Mouse (Mus musculus): ENCODE measurements around the gene Cyp2d22. TPM values are rescaled to one million over a fixed set of nuclear protein-coding genes. Genes with fewer than 3 reads are reported as not detected.

The Cyp2d22 gene
- polyA plus RNA-seq, 1 experiment = 0.06 TPM

- H3K79me3 ChIP-seq (ENCODE audit: low read depth) = no peaks in the 10 kb centered on the region
- peaks cover 4% of the 10 kb centered on the region for H3K27me3 ChIP-seq (ENCODE audit: control insufficient read depth, insufficient read depth, insufficient read length)
- no peaks in the 10 kb centered on the region for H3K36me3 ChIP-seq (ENCODE audit: control insufficient read depth, insufficient read depth)
- H3K79me2 ChIP-seq (ENCODE audit: control insufficient read depth, insufficient read depth) = no peaks in the 10 kb centered on the region
- H3K4me3 ChIP-seq (ENCODE audit: insufficient read depth, poor library complexity, severe bottlenecking) = no peak overlapping the region
- TF ChIP-seq MAX (IDR thresholded peaks at IDR 0.05) (no peak), FOSL1 (IDR thresholded peaks at IDR 0.05; ENCODE audit: insufficient read depth, low read length, poor library complexity, severe bottlenecking) (no peak), CTCF (IDR thresholded peaks at IDR 0.05; ENCODE audit: control insufficient read depth, insufficient read depth, insufficient read length) (no peak), MYOG (IDR thresholded peaks at IDR 0.05; ENCODE audit: control insufficient read depth, extremely low read depth, insufficient read length) (no peak), USF1 (IDR thresholded peaks at IDR 0.05; ENCODE audit: low read depth) (no peak), MYOD1 (IDR thresholded peaks at IDR 0.05; ENCODE audit: control insufficient read depth, insufficient read length, low read depth) (no peak), CEBPB (IDR thresholded peaks at IDR 0.05; ENCODE audit: low read depth) (no peak)
- H3ac ChIP-seq (ENCODE audit: control insufficient read depth, insufficient read length, low read depth) = no peak overlapping the region
Observed at GRCm38 (mm10) chr15:82407536-82407935, 27.5 kb upstream of the Cyp2d22 start.

GRCm38 (mm10) chr15:82406981-82407380 is 26.9 kb upstream of the Cyp2d22 start, which contains the start of gene Cyp2d10:
TSS of gene Cyp2d10 (minus strand) at chr15:82407195.
- no peak within 1 kb of the TSS for H3K4me3 ChIP-seq (ENCODE audit: insufficient read depth, poor library complexity, severe bottlenecking)
- no peaks in the 10 kb centered on the region for H3K79me2 ChIP-seq (ENCODE audit: control insufficient read depth, insufficient read depth)
- H3K27me3 ChIP-seq (ENCODE audit: control insufficient read depth, insufficient read depth, insufficient read length) = peaks cover 4% of the 10 kb centered on the region
- no peaks in the 10 kb centered on the region for H3K79me3 ChIP-seq (ENCODE audit: low read depth)
- no peak for TF ChIP-seq MYOG (IDR thresholded peaks at IDR 0.05; ENCODE audit: control insufficient read depth, extremely low read depth, insufficient read length)
- TF ChIP-seq FOSL1 (IDR thresholded peaks at IDR 0.05; ENCODE audit: insufficient read depth, low read length, poor library complexity, severe bottlenecking) = no peak
- no peak within 1 kb of the TSS for H3ac ChIP-seq (ENCODE audit: control insufficient read depth, insufficient read length, low read depth)
- H3K36me3 ChIP-seq (ENCODE audit: control insufficient read depth, insufficient read depth) = no peaks in the 10 kb centered on the region

DNA sequence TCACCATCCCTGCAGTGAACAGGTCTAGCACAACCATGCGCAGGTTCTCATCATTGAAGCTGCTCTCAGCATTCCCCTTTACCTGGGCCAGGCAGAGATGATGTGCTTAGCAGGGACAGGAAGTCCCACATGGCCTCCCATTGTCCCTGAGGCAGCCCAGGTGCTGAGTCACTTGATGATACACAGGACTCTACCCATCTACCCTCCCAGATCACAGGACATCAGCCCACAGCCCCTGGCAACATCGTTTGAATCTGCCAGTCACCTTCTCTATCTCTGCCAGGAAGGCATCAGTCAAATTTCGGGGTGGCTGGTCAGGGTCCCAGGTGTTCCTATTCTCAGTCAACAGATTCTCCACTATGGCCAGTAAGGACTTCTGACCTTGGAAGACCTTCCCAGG is 24.1 kb upstream of the Cyp2d22 start:
- TF ChIP-seq CEBPB (IDR thresholded peaks at IDR 0.05; ENCODE audit: low read depth) (no peak), MYOG (IDR thresholded peaks at IDR 0.05; ENCODE audit: control insufficient read depth, extremely low read depth, insufficient read length) (no peak), CTCF (IDR thresholded peaks at IDR 0.05; ENCODE audit: control insufficient read depth, insufficient read depth, insufficient read length) (no peak)
- H3K79me2 ChIP-seq (ENCODE audit: control insufficient read depth, insufficient read depth) = no peaks in the 10 kb centered on the region
- H3ac ChIP-seq (ENCODE audit: control insufficient read depth, insufficient read length, low read depth) = no peak overlapping the region
- no peaks in the 10 kb centered on the region for H3K36me3 ChIP-seq (ENCODE audit: control insufficient read depth, insufficient read depth)
- H3K27me3 ChIP-seq (ENCODE audit: control insufficient read depth, insufficient read depth, insufficient read length) = peaks cover 4% of the 10 kb centered on the region
- no peak overlapping the region for H3K4me3 ChIP-seq (ENCODE audit: insufficient read depth, poor library complexity, severe bottlenecking)
- no peaks in the 10 kb centered on the region for H3K79me3 ChIP-seq (ENCODE audit: low read depth)

- H3K36me3 ChIP-seq (ENCODE audit: control insufficient read depth, insufficient read depth) = no peaks in the 10 kb centered on the region
- no peaks in the 10 kb centered on the region for H3K79me2 ChIP-seq (ENCODE audit: control insufficient read depth, insufficient read depth)
- H3K27me3 ChIP-seq (ENCODE audit: control insufficient read depth, insufficient read depth, insufficient read length) = peaks cover 4% of the 10 kb centered on the region
- H3K79me3 ChIP-seq (ENCODE audit: low read depth) = no peaks in the 10 kb centered on the region
- H3ac ChIP-seq (ENCODE audit: control insufficient read depth, insufficient read length, low read depth) = no peak overlapping the region
- H3K4me3 ChIP-seq (ENCODE audit: insufficient read depth, poor library complexity, severe bottlenecking) = no peak overlapping the region
- TF ChIP-seq MYOD1 (IDR thresholded peaks at IDR 0.05; ENCODE audit: control insufficient read depth, insufficient read length, low read depth) (no peak), USF1 (IDR thresholded peaks at IDR 0.05; ENCODE audit: low read depth) (no peak), MYOG (IDR thresholded peaks at IDR 0.05; ENCODE audit: control insufficient read depth, extremely low read depth, insufficient read length) (no peak), FOSL1 (IDR thresholded peaks at IDR 0.05; ENCODE audit: insufficient read depth, low read length, poor library complexity, severe bottlenecking) (no peak), MAX (IDR thresholded peaks at IDR 0.05) (no peak), CTCF (IDR thresholded peaks at IDR 0.05; ENCODE audit: control insufficient read depth, insufficient read depth, insufficient read length) (no peak)
Observed at GRCm38 (mm10) chr15:82403606-82404005, 23.5 kb upstream of the Cyp2d22 start.

GRCm38 (mm10) chr15:82402741-82403140 is 22.7 kb upstream of the Cyp2d22 start:
- Histone ChIP-seq H3K27me3 (ENCODE audit: control insufficient read depth, insufficient read depth, insufficient read length) (peaks cover under 1% of the 10 kb centered on the region), H3K79me2 (ENCODE audit: control insufficient read depth, insufficient read depth) (no peaks in the 10 kb centered on the region), H3K36me3 (ENCODE audit: control insufficient read depth, insufficient read depth) (no peaks in the 10 kb centered on the region), H3ac (ENCODE audit: control insufficient read depth, insufficient read length, low read depth) (no peak overlapping the region), H3K4me3 (ENCODE audit: insufficient read depth, poor library complexity, severe bottlenecking) (no peak overlapping the region), H3K79me3 (ENCODE audit: low read depth) (no peaks in the 10 kb centered on the region)
- TF ChIP-seq FOSL1 (IDR thresholded peaks at IDR 0.05; ENCODE audit: insufficient read depth, low read length, poor library complexity, severe bottlenecking) (no peak), CEBPB (IDR thresholded peaks at IDR 0.05; ENCODE audit: low read depth) (no peak), CTCF (IDR thresholded peaks at IDR 0.05; ENCODE audit: control insufficient read depth, insufficient read depth, insufficient read length) (no peak), USF1 (IDR thresholded peaks at IDR 0.05; ENCODE audit: low read depth) (no peak), MYOD1 (IDR thresholded peaks at IDR 0.05; ENCODE audit: control insufficient read depth, insufficient read length, low read depth) (no peak), MAX (IDR thresholded peaks at IDR 0.05) (no peak), MYOG (IDR thresholded peaks at IDR 0.05; ENCODE audit: control insufficient read depth, extremely low read depth, insufficient read length) (no peak)

DNA sequence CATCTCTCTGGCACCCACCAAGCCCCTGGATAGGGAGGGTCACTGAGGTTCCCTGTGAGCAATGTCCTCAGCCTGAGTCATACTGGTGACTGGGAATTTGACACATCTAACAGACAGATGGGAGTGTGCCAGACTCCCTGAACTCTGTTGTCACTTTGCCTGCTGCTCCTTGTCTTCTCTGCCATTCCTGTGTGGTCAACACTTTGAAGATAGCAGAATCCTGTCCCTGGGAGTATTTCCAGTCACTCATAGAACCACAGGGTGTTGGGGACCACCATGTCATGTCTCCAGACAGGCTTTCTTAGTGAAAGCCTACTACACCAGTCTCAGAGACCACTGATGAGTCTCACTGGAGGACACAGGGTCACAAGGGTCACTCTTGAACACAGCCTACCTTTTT is 22.0 kb upstream of the Cyp2d22 start:
- Histone ChIP-seq H3K79me2 (ENCODE audit: control insufficient read depth, insufficient read depth) (no peaks in the 10 kb centered on the region), H3ac (ENCODE audit: control insufficient read depth, insufficient read length, low read depth) (no peak overlapping the region), H3K36me3 (ENCODE audit: control insufficient read depth, insufficient read depth) (no peaks in the 10 kb centered on the region), H3K4me3 (ENCODE audit: insufficient read depth, poor library complexity, severe bottlenecking) (no peak overlapping the region), H3K27me3 (ENCODE audit: control insufficient read depth, insufficient read depth, insufficient read length) (no peaks in the 10 kb centered on the region), H3K79me3 (ENCODE audit: low read depth) (no peaks in the 10 kb centered on the region)
- TF ChIP-seq MYOD1 (IDR thresholded peaks at IDR 0.05; ENCODE audit: control insufficient read depth, insufficient read length, low read depth) = no peak
- TF ChIP-seq USF1 (IDR thresholded peaks at IDR 0.05; ENCODE audit: low read depth) = no peak
- TF ChIP-seq MAX (IDR thresholded peaks at IDR 0.05) = no peak
- TF ChIP-seq MYOG (IDR thresholded peaks at IDR 0.05; ENCODE audit: control insufficient read depth, extremely low read depth, insufficient read length) = no peak
- TF ChIP-seq CTCF (IDR thresholded peaks at IDR 0.05; ENCODE audit: control insufficient read depth, insufficient read depth, insufficient read length) = no peak
- TF ChIP-seq CEBPB (IDR thresholded peaks at IDR 0.05; ENCODE audit: low read depth) = no peak
- no peak for TF ChIP-seq FOSL1 (IDR thresholded peaks at IDR 0.05; ENCODE audit: insufficient read depth, low read length, poor library complexity, severe bottlenecking)

Data from C2C12 (cell line).